Mouse (Mus musculus): ENCODE data around the gene Pth1r. TPM values are rescaled to one million over a fixed set of nuclear protein-coding genes. Genes with fewer than 3 reads are reported as not detected.
A peak's percentile ranks its signal among the peaks of the same experiment; 100 is the strongest.

Gene Pth1r
- total and polyA plus RNA-seq, 3 experiments: 0.15 to 0.77 TPM; not detected in 1

DNA sequence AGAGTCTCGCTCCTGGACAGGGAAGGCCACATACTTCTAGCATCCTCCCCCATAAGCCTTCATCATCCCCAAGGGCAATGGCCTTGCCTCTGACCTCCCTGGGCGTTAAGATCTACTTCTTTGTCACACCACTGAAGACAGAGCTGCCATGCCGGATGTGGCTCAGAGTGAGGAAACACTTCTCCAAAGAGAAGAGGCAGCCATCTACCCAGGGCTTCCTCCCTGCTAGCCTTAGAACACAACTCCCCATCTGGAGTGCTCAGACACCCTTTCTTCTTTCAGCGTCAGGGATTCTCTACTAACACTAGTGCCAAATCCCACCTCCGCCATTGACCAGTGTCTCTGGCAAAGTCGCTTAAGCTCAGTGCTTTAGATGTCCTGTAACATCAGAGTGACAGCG lies 12.8 kb downstream of the Pth1r start:
- H3K9me3 ChIP-seq (replicated peaks; ENCODE audit: insufficient read depth, low read length): no peaks in the 10 kb centered on the region
- no peak overlapping the region for H3K27ac ChIP-seq (ENCODE audit: control insufficient read depth, low read depth, low read length)
- H3K36me3 ChIP-seq (ENCODE audit: control insufficient read depth in 1 of 2, insufficient read depth in 2 of 2, low read length in 2 of 2): no peaks in the 10 kb centered on the region
- no peak overlapping the region for H3K9ac ChIP-seq (ENCODE audit: control insufficient read depth, low read depth, low read length, poor library complexity, severe bottlenecking)
- H3K4me1 ChIP-seq (ENCODE audit: control insufficient read depth in 1 of 2, insufficient read depth in 2 of 2, low read length in 2 of 2): 0 out of 4 replicates have a peak, but pooled peaks cover 0 to 4% of the 10 kb centered on the region in 2 experiments
- no peak for TF ChIP-seq RCOR1 (IDR thresholded peaks at IDR 0.05; ENCODE audit: low read depth, low read length)
- no peak for TF ChIP-seq MYB (IDR thresholded peaks at IDR 0.05; ENCODE audit: low read depth, low read length)
- no peak for TF ChIP-seq CTCF (IDR thresholded peaks at IDR 0.05 in 2 of 3, conservative IDR thresholded peaks at IDR 0.05 in 1 of 3; ENCODE audit: control insufficient read depth in 1 of 3, insufficient read depth in 1 of 3, low read depth in 2 of 3, low read length in 3 of 3, poor library complexity in 1 of 3, severe bottlenecking in 1 of 3)
- TF ChIP-seq ZNF384 (IDR thresholded peaks at IDR 0.05; ENCODE audit: low read depth, low read length): no peak
- TF ChIP-seq ZC3H11A (IDR thresholded peaks at IDR 0.05; ENCODE audit: low read depth, low read length): no peak
- TF ChIP-seq POLR2A (IDR thresholded peaks at IDR 0.05; ENCODE audit: control insufficient read depth in 1 of 2, insufficient read depth in 1 of 2, low read depth in 1 of 2, low read length in 2 of 2, poor library complexity in 1 of 2): no peak
- TF ChIP-seq HCFC1 (IDR thresholded peaks at IDR 0.05; ENCODE audit: low read depth, low read length): no peak
- TF ChIP-seq TAL1 (IDR thresholded peaks at IDR 0.05; ENCODE audit: low read length): no peak
- TF ChIP-seq TCF12 (IDR thresholded peaks at IDR 0.05; ENCODE audit: low read depth, low read length): no peak
- TF ChIP-seq NRF1 (IDR thresholded peaks at IDR 0.05; ENCODE audit: insufficient read depth, low read depth, low read length, poor library complexity, severe bottlenecking): no peak
- TF ChIP-seq TBP (IDR thresholded peaks at IDR 0.05; ENCODE audit: low read depth, low read length): no peak
- no peak for TF ChIP-seq CHD2 (IDR thresholded peaks at IDR 0.05; ENCODE audit: low read length)
- TF ChIP-seq MAZ (IDR thresholded peaks at IDR 0.05; ENCODE audit: low read depth, low read length): no peak
- no peak for TF ChIP-seq USF1 (IDR thresholded peaks at IDR 0.05; ENCODE audit: low read depth, low read length)
- TF ChIP-seq GABPA (IDR thresholded peaks at IDR 0.05; ENCODE audit: low read depth, low read length): no peak
- no peaks in the 10 kb centered on the region for H3K27me3 ChIP-seq (ENCODE audit: control insufficient read depth in 1 of 2, insufficient read depth in 2 of 2, low read length in 2 of 2)
- no peak overlapping the region for H3K4me3 ChIP-seq (ENCODE audit: control insufficient read depth in 1 of 2, insufficient read depth in 1 of 2, low read depth in 2 of 2, low read length in 2 of 2)
- H3K79me2 ChIP-seq (ENCODE audit: control insufficient read depth, insufficient read depth, low read length, poor library complexity): no peaks in the 10 kb centered on the region
- DNase-seq (ENCODE audit: low read depth, low spot score): no peak

DNA sequence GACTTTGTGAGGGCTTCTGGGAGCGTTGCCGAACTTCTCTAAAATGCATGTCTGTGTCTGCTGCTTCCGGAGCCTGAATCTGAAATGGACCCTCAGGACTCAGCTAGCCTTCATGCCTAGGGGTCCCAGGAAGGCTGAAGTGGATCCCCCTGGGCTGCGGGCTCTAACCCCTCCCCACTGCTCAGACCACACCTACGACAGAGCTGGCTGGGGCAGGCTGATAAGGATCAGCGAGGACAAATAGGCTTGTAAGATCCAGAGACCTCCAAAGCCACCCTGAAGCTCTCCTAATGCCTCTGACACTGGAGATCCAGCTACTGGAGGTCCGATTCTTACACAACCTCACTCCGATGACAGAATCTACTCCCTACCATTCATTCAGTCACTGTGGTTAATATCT lies 13.8 kb downstream of the Pth1r start:
- peak overlapping the region; percentile 57 to 84 for H3K4me3 ChIP-seq (ENCODE audit: control insufficient read depth in 1 of 2, insufficient read depth in 1 of 2, low read depth in 2 of 2, low read length in 2 of 2)
- 0 out of 4 replicates have a peak, but pooled peaks cover 0 to 4% of the 10 kb centered on the region in 2 experiments for H3K4me1 ChIP-seq (ENCODE audit: control insufficient read depth in 1 of 2, insufficient read depth in 2 of 2, low read length in 2 of 2)
- H3K27ac ChIP-seq (ENCODE audit: control insufficient read depth, low read depth, low read length): peak overlapping the region; percentile 38
- H3K9ac ChIP-seq (ENCODE audit: control insufficient read depth, low read depth, low read length, poor library complexity, severe bottlenecking): peak overlapping the region; percentile 68
- no peaks in the 10 kb centered on the region for H3K9me3 ChIP-seq (replicated peaks; ENCODE audit: insufficient read depth, low read length)
- TF ChIP-seq GATA1 (IDR thresholded peaks at IDR 0.05; ENCODE audit: low read depth, low read length) (peak; percentile 51), BHLHE40 (IDR thresholded peaks at IDR 0.05; ENCODE audit: borderline replicate concordance, low read depth, low read length) (no peak), MAX (IDR thresholded peaks at IDR 0.05; ENCODE audit: low read length) (0 out of 2 replicates have a peak, but pooled peaks have one; percentile 21)
- no peak for DNase-seq (ENCODE audit: low read depth, low spot score)
- no peaks in the 10 kb centered on the region for H3K79me2 ChIP-seq (ENCODE audit: control insufficient read depth, insufficient read depth, low read length, poor library complexity)
- H3K36me3 ChIP-seq (ENCODE audit: control insufficient read depth in 1 of 2, insufficient read depth in 2 of 2, low read length in 2 of 2): no peaks in the 10 kb centered on the region
- H3K27me3 ChIP-seq (ENCODE audit: control insufficient read depth in 1 of 2, insufficient read depth in 2 of 2, low read length in 2 of 2): no peaks in the 10 kb centered on the region
